Mouse (Mus musculus): Measurements from ENCODE around the gene Prpf8. TPM values are rescaled to one million over a fixed set of nuclear protein-coding genes. Genes with fewer than 3 reads are reported as not detected.

Gene Prpf8
- total and polyA plus RNA-seq, 3 experiments = 187 to 345 (median 246) TPM

DNA sequence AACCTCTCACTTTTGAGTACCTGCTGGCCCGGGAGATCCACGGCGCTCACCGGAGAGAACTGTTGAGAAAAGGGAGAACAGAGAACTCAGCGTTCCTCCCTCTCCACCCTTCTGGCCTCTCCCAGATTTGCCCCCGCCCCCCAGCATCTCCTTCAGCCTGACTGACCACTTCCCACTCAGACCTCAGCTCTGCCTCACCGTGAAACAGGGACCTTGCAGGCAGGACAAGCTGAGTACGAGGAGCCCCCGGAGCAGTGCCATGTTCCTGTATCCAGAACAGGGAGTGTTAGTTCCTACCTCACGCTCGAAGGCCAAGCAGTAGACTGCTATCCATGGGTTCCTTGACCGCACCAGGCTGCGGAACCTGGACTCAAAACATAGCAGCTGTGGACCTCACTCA, 48.4 kb upstream of the Prpf8 start:
- in situ Hi-C loops (cut with MboI; ENCODE audit: low pct_ligation_motif_present, low pct_unique_long_range_greater_than_20kb, low sequenced_read_pairs) (no loop called here), dilution Hi-C loops (cut with MboI; ENCODE audit: extremely low pct_ligation_motif_present, extremely low pct_unique_long_range_greater_than_20kb, low sequenced_read_pairs) (no loop called here)
- no peak overlapping the region for H3K27ac ChIP-seq (ENCODE audit: insufficient read depth, low read depth)
- H3K4me3 ChIP-seq (replicated peaks in 1 of 3; ENCODE audit: low read depth in 2 of 3, low read length in 2 of 3, poor library complexity in 1 of 3) = no peak overlapping the region
- peaks cover 8 to 17% of the 10 kb centered on the region in 2 experiments; a peak in 3 of 4 replicates for H3K4me1 ChIP-seq (ENCODE audit: control insufficient read depth in 1 of 2, insufficient read depth in 2 of 2)
- H3K9ac ChIP-seq (ENCODE audit: insufficient read depth, low read depth) = no peak overlapping the region
- H3K79me2 ChIP-seq (replicated peaks; ENCODE audit: control insufficient read depth, extremely low read depth, insufficient read depth, poor library complexity, severe bottlenecking) = no peaks in the 10 kb centered on the region
- H3K27me3 ChIP-seq (replicated peaks) = no peaks in the 10 kb centered on the region
- no peak for DNase-seq (ENCODE audit: extremely low read depth)
- peaks cover 14 to 26% of the 10 kb centered on the region in 2 experiments for H3K36me3 ChIP-seq (replicated peaks in 1 of 2; ENCODE audit: control insufficient read depth in 1 of 2, insufficient read depth in 1 of 2, low read length in 1 of 2)
- TF ChIP-seq TBP (conservative IDR thresholded peaks at IDR 0.05; ENCODE audit: low read depth, low read length) (no peak), BHLHE40 (IDR thresholded peaks at IDR 0.05; ENCODE audit: low read depth, low read length) (no peak), POLR2A (IDR thresholded peaks at IDR 0.05; ENCODE audit: low read depth, low read length) (no peak), MAFK (IDR thresholded peaks at IDR 0.05; ENCODE audit: insufficient replicate concordance, low read length) (no peak)
- no peak overlapping the region for H3K4me2 ChIP-seq (ENCODE audit: insufficient read depth, low read depth, poor library complexity, severe bottlenecking)
- H3K9me3 ChIP-seq (replicated peaks; ENCODE audit: low read length) = peaks cover 9% of the 10 kb centered on the region

DNA sequence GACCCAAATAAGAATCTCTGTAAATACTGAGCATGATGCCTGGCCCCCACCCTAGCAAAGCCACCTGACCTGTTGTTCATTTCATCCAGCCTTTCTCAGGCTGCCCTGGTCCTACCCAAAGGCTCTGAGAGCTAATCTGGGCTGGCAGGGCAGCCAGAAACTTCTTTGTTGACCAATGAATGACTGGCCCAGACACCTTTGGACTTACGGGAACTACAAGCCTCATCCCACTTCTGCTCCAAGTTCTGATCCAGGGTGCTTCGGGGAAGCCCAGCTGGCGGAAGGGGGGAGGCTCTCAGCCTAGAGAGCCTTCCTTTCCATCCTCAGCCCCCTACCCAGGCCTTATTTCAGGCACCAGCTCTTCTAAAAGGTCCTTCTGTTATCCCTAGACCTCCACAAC, 47.8 kb upstream of the Prpf8 start:
- TF ChIP-seq MEF2A (IDR thresholded peaks at IDR 0.05; ENCODE audit: borderline replicate concordance, low read depth, low read length) = no peak
- no peak for TF ChIP-seq MAFK (IDR thresholded peaks at IDR 0.05; ENCODE audit: insufficient replicate concordance, low read length)
- TF ChIP-seq CHD1 (IDR thresholded peaks at IDR 0.05; ENCODE audit: low read depth, low read length) = no peak
- no peak for TF ChIP-seq GABPA (IDR thresholded peaks at IDR 0.05; ENCODE audit: insufficient replicate concordance, low read depth, low read length)
- no peak for TF ChIP-seq NRF1 (IDR thresholded peaks at IDR 0.05; ENCODE audit: low read depth, low read length)
- TF ChIP-seq IRF4 (IDR thresholded peaks at IDR 0.05; ENCODE audit: low read depth, low read length) = no peak
- TF ChIP-seq NELFE (IDR thresholded peaks at IDR 0.05; ENCODE audit: low read depth, low read length) = no peak
- TF ChIP-seq POLR2AphosphoS2 (IDR thresholded peaks at IDR 0.05; ENCODE audit: low read depth, low read length) = no peak
- no peak for TF ChIP-seq JUND (conservative IDR thresholded peaks at IDR 0.05; ENCODE audit: low read depth, low read length)
- TF ChIP-seq RCOR1 (conservative IDR thresholded peaks at IDR 0.05; ENCODE audit: low read depth, low read length) = no peak
- no peak for TF ChIP-seq ZMIZ1 (IDR thresholded peaks at IDR 0.05; ENCODE audit: low read depth, low read length)
- TF ChIP-seq MAZ (IDR thresholded peaks at IDR 0.05; ENCODE audit: low read depth, low read length) = no peak
- no peak for TF ChIP-seq TBP (conservative IDR thresholded peaks at IDR 0.05; ENCODE audit: low read depth, low read length)
- TF ChIP-seq E2F4 (IDR thresholded peaks at IDR 0.05; ENCODE audit: insufficient replicate concordance, low read depth, low read length) = no peak
- TF ChIP-seq JUN (IDR thresholded peaks at IDR 0.05; ENCODE audit: insufficient read depth, low read depth, low read length) = no peak
- TF ChIP-seq TCF12 (IDR thresholded peaks at IDR 0.05; ENCODE audit: low read depth, low read length) = no peak
- no peak for TF ChIP-seq HCFC1 (IDR thresholded peaks at IDR 0.05; ENCODE audit: low read depth, low read length)
- TF ChIP-seq CTCF (conservative IDR thresholded peaks at IDR 0.05 in 1 of 2, IDR thresholded peaks at IDR 0.05 in 1 of 2; ENCODE audit: low read depth in 2 of 2, low read length in 2 of 2) = no peak
- no peak for TF ChIP-seq ELF1 (IDR thresholded peaks at IDR 0.05; ENCODE audit: low read depth, low read length)
- no peak for TF ChIP-seq ETS1 (conservative IDR thresholded peaks at IDR 0.05; ENCODE audit: low read depth, low read length)
- Histone ChIP-seq H3K9me3 (replicated peaks; ENCODE audit: low read length) (peaks cover 9% of the 10 kb centered on the region), H3K79me2 (replicated peaks; ENCODE audit: control insufficient read depth, extremely low read depth, insufficient read depth, poor library complexity, severe bottlenecking) (no peaks in the 10 kb centered on the region), H3K27me3 (replicated peaks) (no peaks in the 10 kb centered on the region), H3K4me1 (ENCODE audit: control insufficient read depth in 1 of 2, insufficient read depth in 2 of 2) (peaks cover 8 to 17% of the 10 kb centered on the region in 2 experiments; a peak in 3 of 4 replicates), H3K36me3 (replicated peaks in 1 of 2; ENCODE audit: control insufficient read depth in 1 of 2, insufficient read depth in 1 of 2, low read length in 1 of 2) (peaks cover 18 to 32% of the 10 kb centered on the region in 2 experiments), H3K4me2 (ENCODE audit: insufficient read depth, low read depth, poor library complexity, severe bottlenecking) (no peak overlapping the region), H3K9ac (ENCODE audit: insufficient read depth, low read depth) (no peak overlapping the region), H3K4me3 (replicated peaks in 1 of 3; ENCODE audit: low read depth in 2 of 3, low read length in 2 of 3, poor library complexity in 1 of 3) (no peak overlapping the region), H3K27ac (ENCODE audit: insufficient read depth, low read depth) (no peak overlapping the region)
- dilution Hi-C loops (cut with MboI; ENCODE audit: extremely low pct_ligation_motif_present, extremely low pct_unique_long_range_greater_than_20kb, low sequenced_read_pairs) = no loop called here
- in situ Hi-C loops (cut with MboI; ENCODE audit: low pct_ligation_motif_present, low pct_unique_long_range_greater_than_20kb, low sequenced_read_pairs) = no loop called here
- no peak for DNase-seq (ENCODE audit: extremely low read depth)

Measured in CH12.LX (cell line).